Mouse (Mus musculus) liver, postnatal 0 days (tissue): Measurements from ENCODE around the gene Max.

Experiments
- CTCF ChIP-seq: sonication (generic); IDR thresholded peaks from 2 replicates; pipeline ENCODE4 v1.5.1; 2016; ENCODE audit warnings: antibody characterized with exemption, low read depth
- EP300 ChIP-seq: IDR thresholded peaks from 2 replicates; pipeline ENCODE4 v1.6.1; 2016; ENCODE audit warnings: antibody characterized with exemption, low read depth, mild to moderate bottlenecking

- no peak for TF ChIP-seq CTCF
- no peak for TF ChIP-seq EP300
These were observed 68.9 kb downstream of the Max start for GRCm38 (mm10) chr12:76892910-76893695.
